Mouse (Mus musculus): ENCODE results near the gene Wdr60.

The Wdr60 gene

DNA sequence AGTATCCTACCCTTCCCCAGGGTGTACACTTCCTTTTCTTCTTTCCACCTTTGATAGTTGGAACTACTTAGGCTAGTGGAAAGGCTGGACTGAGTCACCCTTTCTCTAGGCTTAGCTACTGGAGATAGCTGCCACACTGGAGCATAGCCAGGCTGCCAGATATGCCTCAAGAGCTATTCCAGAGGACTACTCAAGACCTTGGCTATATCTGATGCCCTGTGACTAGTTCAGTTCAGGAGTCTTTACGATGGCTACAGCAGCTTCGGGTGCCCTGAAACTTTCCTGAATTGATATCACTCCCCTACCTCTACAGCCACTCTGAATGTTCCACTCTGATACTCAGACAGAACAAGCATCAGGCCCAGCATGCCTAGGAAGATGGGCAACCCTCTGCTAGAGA is 1.9 kb upstream of the Wdr60 start:
- DNase-seq, result no peak

DNA sequence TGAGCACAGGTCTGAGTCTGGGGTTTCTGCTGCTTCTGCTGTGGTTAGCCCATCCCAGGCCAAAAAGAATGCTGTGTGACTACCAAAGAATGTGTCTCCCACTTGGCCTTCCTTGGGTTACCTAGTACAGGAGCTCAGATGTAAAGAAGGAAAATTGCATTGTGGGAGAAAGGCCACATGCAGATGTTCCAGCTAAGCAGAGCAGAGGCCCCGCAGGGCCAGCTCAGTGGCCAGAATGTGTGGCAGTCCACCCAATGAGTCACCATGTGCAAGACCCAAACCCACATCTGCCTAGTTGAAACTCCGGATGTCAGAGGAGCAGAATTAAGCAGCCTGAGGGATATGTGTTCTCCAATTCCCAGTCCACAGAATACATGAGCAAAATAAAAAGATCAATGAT is 4.5 kb downstream of the Wdr60 start:
- DNase-seq, result no peak

DNA sequence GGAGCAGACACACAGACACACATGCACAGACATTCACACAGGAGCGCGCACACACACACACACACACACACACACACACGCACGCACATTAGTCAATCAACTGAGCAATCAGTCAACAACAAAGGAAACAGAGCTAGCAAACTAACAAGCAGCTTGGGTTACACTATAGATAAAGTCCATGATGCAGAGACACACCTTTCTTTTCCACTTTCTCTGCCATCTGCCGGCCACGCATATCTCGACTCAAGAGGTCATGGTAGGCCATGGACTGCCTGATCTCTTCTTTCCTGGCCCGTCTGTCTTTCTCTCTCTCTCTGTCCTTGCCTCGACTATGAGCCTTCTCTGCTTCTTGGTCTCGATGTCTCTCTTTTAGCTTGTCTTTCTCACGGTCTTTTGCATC is 7.2 kb downstream of the Wdr60 start:
- DNase-seq, result no peak

DNA sequence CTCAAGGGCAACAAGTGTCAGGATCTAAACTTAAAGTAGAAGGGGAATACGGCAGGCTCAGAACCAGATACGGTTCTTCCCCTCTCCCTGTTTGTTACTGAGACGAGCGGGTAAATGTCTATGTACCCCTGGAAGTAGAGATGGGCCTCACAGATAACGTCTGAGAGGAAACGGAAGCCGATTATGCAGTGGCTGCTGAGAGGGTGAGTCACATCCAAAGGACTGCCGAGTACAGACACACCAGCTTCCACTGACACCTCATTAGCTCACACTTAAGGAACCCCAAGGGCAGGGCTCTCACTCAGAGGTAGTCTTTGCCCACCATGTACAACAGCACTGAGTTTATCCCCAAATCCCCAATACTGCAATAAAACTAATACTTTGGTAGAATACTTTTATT is 8.2 kb downstream of the Wdr60 start:
- no peak for DNase-seq

DNA sequence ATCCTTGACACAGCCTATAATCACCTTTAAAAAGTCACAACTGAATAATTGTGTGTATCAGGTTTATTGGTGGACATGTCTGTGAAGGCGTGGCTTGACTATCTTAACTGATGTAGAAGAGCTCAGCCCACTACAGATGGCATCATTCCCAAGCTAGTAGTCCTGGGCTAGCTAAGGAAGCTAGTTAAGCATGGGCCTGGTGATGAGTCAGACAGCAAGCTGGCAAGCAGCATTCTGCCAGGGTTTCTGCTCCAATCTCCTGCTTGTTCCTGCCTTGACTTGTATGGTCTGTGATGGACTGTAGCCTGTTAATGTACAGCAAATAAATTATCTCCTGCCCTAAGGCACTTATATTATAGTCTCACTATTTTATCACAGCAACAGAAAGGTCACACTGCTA is 18.2 kb downstream of the Wdr60 start:
- DNase-seq, result no peak

DNA sequence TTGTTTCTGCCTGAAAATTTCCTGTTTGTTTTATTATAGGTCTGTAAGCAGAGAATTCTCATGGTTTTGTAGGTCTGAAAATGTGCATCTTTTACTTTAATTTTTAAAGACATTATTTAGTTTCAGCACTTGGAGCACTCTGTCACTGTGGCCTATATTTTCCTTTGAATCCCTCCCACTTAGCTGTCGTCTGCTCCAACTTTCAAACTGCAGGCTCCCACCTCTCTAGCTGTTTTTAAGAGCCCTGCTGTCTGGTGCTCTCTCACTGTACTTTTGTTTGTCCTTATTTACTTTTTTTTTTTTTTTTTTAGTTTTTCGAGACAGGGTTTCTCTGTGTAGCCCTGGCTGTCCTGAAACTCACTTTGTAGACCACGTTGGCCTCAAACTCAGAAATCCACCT is 24.0 kb downstream of the Wdr60 start:
- no peak for DNase-seq

DNA sequence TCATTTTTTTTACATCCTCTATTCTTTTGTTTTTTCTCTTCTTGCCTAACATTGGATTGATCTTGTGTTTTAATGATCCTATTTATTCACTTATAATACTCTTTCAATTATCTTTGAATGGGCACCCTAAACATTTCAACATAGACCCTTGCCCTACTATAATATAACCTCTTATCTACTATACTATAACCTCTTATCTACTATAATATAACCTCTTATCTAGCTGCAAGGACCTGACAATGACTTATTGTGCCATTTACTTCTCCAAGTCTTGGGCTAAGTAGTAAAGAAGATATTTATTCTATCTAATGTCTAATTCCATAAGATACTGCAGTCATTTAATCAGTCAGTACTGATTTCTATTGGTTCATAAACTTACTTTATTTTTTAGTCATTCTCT is 24.5 kb downstream of the Wdr60 start:
- no peak for DNase-seq

DNA sequence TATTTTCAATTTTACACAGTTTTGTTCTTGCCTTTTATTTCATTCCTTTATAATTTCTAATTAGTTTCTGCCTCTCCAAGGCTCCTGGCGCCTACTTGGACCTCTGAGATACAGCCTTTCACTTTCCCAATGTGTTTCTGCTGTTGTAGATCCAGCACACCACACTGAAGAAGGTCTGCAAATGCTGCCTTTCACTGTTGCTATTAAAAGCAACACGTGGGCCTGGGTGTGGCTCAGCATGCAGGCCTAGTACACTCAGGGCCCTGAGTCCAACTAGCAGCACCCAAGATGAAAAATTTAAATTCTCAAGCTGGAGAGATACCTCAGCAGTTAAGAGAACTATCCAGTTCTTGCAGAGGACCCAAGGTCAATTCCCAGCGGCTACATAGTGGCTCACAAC is 26.2 kb downstream of the Wdr60 start:
- no peak for DNase-seq

DNA sequence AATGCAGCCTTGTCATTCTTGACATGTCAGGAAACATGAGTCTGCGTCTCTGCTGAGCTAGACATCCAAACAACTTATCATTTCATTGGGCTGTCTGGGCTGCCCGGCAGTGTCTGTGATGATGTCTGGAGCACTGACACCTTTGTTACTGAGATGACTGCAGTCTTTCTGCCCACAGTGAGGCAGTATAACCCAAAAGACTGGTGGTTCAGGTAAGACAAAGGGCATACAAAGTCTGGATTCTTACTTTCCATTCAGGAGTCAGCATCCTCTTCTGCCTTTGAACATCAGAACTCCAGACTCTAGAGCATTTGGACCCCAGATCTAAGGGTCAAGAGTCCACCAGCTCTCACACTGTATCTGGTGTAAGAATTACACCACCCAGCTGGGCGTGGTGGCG is 27.5 kb downstream of the Wdr60 start:
- no peak for DNase-seq

DNA sequence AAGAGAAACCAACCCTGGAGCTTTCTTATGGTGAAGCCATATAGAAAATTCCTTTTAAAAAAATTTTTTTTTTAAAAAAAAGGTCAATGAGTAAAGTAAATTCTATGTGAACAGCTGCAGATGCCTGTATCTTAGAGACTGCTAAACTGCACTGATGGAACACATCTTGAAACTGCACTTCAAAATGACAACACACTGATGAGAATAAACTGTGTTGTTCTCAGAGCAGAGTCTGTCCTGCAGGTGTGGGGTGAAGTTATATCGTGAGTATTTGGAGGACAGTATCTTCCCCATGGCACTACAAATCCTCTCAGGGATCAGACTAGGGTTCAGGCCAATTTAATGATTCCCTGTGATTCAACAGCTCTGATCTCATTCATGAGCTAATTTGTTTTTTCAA is 30.8 kb downstream of the Wdr60 start:
- no peak for DNase-seq

DNA sequence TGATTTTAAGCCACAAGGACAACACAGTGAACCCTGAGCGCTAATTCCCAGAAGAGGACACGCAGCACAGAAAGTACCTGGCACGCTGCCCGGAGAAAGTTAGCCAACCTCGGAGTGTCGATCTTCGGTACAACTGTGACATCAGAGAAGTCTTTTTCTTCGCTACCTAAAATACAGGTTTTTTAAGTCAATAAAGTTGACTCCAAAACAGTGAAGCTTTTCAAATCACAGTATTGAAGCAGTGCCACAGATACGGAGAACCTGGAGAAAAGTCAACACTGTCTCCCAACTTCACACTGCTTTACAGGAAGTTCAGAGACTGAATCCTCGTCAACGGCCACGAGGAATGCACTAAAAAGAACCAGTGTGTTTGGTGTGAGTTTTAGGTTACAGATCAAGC is 31.2 kb downstream of the Wdr60 start:
- peak; percentile 91 for DNase-seq

DNA sequence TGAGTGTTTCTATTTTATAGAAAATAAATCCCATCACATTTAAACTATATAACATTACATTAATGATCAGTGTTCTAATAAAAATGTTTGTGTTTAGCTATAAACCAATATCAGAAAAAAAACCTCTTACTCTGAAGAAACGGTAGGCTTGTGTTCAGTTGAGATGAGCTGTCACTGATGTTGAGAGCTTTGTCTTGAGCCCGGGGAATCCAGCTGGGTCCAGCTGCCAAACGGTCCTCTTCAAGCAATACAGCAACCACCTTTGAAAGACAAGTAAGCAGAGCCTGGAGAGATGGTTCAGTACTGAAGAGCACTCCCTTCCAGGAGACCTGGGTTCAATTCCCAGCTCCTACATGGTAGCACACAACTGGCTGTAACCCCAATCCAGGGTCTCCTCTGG is 33.4 kb downstream of the Wdr60 start:
- DNase-seq, result peak; percentile 35

DNA sequence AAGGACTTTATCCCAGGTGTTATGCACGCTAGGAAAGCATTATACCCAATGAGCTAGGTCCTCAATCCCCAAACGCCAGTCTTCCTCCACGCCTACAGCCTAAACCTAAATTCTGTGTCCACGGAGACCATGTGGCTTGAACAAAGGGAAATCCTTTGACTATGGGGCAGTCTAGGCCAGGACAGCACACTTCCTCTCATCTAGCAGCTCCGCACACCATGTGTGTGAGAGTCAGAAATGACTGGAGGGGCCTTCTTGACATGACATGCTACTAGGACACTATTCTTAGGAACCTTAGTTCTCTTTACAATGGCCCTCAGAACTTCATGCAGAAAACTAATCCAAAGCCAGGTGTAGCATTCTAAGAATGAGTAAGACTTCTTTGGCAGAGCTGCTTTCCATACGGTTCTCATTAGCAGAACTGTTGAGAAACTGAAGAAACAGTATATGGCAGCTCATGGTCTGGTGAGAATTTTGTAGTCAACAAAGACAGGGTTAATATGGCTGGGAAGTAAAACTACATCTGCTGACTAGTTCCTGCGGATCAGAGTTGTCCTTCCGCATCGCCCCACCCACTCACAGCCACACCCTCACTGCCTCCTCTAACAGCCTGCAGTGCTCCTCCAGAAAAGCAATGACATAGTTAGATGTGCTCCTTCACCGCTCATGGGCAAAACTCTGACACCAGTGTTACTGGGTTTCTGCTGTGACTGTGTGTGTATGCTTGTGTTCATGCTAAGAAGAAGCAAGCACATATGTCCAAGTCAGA is 36.3 kb downstream of the Wdr60 start:
- no peak for DNase-seq

DNA sequence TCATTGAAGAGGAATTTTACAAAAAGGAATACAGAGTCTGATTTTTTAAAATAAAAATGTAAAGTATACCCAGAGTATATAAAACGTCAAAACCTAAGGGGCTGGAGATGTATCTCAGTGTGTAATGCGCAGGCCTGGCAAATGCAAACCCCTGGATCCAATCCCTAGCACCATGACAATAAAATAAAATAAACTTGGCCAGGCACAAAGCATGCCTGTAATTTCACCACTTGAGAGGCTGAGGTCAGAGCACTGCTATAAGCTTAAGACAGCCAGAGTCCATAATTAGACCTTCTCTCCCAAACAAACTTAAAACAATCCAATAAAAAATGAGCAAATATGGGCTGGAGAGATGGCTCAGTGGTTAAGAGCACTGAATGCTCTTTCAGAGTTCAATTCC is 39.7 kb downstream of the Wdr60 start:
- no peak for DNase-seq

DNA sequence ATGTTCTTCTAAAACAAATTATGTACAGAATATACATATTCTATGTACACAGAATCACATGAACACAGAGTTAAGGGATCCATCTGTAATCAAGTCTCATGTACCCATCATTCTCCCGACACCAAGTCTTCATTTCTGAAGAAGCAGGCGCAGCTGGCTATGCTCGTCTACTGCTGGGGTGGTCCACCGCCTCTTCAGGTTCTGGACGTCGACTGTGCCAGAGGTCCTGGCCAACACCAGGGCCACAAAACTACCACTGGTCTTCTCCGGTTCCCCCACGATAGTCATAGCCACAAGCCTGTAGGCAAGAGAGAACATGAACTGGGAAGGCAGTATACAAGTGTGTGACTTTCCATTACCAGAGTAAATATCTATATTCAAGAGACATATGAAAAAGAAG is 55.3 kb downstream of the Wdr60 start:
- DNase-seq, result no peak

DNA sequence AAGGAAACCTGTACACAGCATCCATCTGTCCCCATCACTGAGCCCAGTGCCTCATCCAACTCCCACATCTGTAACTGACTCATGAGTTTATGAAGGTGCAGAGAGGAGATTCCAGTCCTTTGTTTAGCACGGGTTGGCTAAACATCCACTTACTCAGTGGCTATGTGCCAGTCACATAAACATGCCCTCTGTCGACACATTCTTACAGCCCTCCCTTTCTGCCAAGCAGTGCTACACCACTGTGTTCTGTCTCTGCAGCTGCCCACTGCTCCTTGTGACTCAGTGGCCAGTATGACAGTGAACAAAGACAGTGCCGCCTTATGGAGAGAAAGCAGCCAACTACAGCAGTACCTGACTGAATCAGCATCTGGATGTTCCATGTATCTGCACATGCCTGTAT is 57.1 kb downstream of the Wdr60 start:
- no peak for DNase-seq

DNA sequence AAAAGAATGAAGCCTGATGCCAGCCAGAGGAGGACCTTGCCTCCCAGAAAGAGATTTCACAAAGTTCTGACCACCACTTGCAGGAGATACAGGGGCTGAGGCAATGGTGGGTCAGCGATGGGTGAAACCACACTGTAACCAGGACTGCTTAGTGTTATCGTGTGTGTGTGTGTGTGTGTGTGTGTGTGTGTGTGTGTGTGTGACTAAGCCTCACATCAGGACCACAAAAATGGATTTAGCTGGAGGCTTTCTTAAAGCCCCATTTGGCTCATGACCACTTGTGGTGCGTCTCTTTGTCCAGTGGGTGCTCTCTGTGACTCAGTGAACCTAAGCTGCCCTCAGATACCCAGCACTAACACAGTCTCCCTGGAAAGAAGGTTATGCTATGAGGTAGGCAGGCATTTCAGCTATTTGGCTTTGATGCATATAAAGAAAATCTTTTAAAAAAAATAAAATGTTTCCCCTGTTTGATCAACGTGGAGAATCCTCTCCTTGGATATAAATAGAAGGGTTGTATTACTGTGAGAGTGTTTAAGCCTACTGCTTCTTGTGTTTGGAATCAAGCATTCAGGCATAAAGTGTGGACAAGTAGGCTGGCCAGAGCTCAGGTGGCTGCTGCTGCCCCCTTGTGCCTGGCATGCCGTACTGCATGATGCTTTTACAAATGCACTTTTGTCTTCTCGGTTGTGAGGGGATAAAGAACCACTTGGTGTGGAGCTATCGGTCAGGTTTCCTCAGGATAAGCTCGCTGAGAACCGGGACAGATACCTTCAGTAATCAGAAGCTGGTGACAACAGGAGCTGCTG is 60.4 kb downstream of the Wdr60 start:
- DNase-seq, result peak; percentile 72

DNA sequence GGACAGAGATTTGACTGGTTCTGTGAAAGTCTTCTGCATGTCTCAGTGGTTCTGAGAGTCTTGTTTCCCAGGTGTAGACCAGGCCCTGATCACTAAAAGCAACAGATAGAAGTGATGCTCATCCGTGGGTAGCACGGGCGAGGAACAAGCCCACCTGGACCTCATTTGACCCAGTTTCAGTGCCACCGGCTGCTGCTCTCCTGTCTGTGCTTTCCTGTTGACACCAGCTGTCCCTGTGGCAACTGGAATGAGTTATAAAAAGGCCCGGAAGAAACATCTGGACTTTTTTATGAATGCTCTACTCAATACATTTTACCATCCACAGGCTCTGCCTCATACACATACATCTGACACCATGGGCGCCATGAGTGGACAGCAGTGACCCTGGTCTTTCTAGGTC is 64.0 kb downstream of the Wdr60 start:
- DNase-seq, result no peak

DNA sequence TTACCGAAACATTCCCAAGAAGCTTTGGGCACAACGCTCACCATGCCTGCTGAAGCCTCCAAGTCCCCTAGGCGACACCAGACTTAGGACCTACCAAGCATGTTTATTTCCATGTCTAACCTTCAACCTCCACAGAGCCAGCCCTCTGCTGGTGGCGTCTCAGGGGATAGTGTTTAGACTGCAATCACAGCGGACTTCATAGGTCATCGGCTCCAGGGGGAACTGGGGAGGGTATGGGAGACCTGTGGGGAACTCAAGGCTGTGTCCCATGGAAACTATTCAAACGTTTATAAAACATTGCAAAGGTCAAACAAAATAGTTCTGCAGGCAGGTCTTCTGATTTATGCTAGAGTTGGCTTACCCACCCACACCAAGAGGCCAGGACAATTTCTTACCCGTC is 66.6 kb downstream of the Wdr60 start:
- DNase-seq, result no peak

DNA sequence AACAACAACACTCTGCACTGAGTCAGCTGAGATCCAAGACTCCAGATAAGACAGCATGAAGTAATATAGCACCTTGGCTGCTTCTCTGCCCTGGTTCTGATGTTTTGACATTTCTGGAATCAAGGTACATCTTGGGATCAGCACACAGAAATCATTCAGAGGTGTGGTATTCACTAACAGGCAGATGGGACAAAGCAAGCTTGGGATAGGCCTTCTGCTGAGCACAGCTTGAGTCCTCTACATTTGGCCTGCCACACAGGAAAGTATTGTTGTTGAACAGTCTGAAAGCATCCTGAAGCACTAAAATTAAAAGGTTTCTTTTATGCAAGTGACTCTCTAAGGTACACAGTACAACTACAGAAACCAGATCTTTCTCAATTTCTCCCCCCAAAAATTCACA is 68.2 kb downstream of the Wdr60 start:
- no peak for DNase-seq

DNA sequence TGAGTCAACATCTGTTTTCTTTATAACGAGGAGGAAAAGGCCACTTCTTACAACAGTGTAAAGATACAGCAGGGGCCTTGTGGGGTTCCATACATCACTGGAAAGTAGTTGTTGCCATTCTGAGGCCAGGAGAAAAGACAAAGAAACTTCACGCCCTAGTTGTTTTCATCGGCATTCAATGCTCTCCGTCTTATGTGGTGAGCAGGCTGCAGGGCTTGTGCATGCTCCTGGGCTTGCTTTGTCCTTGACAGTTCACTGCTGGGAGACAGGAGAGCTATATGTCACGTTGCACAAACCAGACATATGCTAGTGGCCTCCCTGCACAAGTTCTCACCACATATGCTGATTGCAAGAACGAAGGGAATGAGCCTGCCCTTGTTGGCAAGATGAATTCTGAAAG is 68.9 kb downstream of the Wdr60 start:
- DNase-seq, result no peak

DNA sequence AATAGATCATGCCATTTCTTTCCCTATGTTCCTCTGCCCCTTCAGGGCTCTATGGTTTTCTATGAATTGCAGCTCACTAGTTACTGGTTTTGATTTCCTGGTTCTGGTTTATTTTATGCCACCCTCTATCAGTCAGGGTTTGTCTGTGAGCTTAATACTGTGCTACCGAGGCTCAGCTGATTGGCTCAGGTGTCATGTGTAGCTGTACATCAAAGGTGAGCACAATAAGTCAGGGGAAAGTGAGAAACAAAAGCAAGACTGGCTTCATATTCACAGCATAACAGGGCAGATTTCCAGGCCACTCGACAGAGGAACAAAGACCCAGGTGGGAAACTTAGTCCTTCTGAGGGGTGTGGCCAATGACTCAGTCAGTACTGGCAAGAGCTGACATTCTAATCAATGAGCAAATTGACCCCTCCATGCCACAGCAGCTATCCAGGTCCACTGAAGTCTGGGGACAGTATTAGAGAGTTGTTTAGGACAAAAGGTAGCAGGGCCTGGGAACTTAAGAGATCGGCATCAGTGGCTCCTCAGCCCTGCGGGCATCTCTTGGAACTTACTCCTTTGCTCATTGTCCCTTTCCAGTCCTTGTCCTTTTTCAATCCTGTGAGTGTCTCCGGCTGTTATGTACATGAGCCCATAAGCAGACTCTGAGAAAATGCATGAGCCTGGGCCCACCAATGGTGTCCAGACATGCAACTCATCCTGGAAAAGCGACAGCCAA is 79.4 kb downstream of the Wdr60 start:
- no peak for DNase-seq

DNA sequence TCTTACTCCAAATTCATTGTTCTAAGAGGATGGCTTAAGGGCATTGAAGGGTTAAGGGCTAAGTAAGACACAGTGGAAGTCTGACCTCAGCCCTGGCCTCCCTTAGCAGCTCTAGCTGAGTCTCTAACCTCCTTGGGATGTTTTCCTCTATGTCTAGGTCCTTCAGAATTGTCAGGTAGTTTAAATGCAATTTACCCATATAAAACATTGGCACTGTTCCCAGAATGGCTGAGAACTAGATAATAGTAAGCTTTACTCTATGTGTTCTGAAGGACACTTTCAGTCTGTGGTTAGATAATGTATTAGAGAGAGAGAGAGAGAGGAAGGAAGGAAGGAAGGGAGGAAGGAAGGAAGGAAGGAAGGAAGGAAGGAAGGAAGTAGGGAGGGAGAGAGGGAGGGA is 80.4 kb downstream of the Wdr60 start:
- DNase-seq, result no peak

DNA sequence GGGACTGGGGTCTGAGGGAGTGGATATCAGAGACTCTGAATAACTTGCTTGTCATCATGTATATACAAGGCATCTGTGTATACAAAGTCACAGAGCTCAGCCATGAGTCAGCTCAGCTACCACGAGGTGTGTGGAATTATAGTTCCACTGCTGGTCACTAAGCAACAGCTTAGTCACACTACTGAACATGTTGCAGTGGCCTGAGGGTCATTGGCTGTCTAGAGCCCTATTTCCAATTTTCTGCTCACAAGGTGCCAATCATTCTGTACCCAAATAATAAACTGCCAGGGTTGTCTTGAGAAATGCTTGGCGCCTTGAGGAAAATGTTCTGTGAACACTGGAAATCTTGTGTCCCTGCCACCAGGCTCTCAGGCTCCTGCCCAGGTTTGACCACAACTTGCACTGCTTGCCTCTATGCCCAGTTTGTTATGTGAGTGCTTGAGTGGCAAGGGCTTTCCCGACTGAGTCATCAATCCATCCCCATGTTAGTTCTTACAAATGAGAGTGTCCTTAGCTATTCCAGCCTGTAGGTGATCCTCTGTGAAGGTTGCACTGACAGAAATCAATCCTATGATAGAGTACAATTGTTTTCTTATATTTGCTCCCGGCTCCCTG is 81.3 kb downstream of the Wdr60 start:
- no peak for DNase-seq

Data from lung, postnatal 14 days (tissue).